Mouse (Mus musculus) T-helper 1 cell (primary cell): ENCODE results near the gene Uba3.

Experiments
- in situ Hi-C: fragments of 300-600 bp; cut with MboI, MseI; formaldehyde crosslinking; loops from one replicate; pipeline ENCODE4 v1.15.1; 2025; ENCODE audit warnings: high pct_unique_total_duplicates

Uba3 gene

GRCm38 (mm10) chr6:97205439-97205885 is at the start of gene Uba3:
Gene Uba3 (minus strand): TSS chr6:97205647.
- in situ Hi-C loops = no loop called here

GRCm38 (mm10) chr6:97252711-97253221 is 47.3 kb upstream of the Uba3 start, which contains the start of gene Lmod3:
Gene Lmod3 (minus strand): TSS chr6:97252759.
- in situ Hi-C loops = loop anchor here (10.0 to 25.0 kb wide), 2 partner anchors 272 to 485 kb away; no protein-coding TSS in a partner anchor

DNA sequence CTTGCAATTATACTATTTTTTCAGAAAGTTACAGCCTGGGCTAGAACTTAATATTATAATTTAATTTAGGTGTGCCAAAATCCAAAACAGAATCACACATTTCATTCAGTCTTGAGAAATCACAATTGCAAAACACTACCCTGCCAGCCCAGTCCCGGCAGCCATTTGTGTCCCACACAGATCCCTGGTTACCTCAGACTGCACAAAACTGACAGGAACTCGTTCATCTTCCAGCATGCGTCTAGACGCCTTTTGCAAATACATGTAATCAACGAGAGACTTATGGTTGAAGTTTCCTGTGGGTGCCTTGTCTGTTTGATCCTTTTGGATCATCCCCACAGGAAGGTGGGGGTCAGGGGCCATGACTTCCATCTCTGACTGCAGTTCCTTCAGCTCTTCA is 46.6 kb upstream of the Uba3 start:
- in situ Hi-C loops = loop anchor here (10.0 to 25.0 kb wide), 2 partner anchors 273 to 485 kb away; no protein-coding TSS in a partner anchor

DNA sequence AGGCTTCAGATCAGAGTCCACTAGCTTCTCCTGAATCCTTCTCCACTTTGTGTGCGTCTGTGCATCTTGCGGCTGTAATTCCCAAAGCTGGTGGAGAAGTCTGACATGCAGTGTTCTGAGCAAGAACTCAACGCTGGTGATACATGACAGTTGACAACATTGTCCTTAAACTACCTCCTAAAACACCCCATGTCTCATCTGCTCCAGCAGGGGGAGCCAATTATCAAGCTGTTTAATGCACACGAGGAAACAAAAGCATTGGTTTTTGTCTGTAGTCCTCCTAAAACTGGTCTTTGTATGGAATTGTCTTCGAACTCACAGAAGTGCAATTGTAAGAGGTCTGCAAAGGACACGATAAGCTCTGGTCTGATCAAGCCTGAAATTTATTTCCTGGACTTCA is 45.5 kb upstream of the Uba3 start:
- in situ Hi-C loops = loop anchor here (10.0 to 25.0 kb wide), 2 partner anchors 274 to 486 kb away; no protein-coding TSS in a partner anchor

- in situ Hi-C loops = no loop called here
Observed at GRCm38 (mm10) chr6:97245200-97245599, 39.8 kb upstream of the Uba3 start.

- in situ Hi-C loops = no loop called here
Observed at GRCm38 (mm10) chr6:97242522-97242921, 37.1 kb upstream of the Uba3 start.

DNA sequence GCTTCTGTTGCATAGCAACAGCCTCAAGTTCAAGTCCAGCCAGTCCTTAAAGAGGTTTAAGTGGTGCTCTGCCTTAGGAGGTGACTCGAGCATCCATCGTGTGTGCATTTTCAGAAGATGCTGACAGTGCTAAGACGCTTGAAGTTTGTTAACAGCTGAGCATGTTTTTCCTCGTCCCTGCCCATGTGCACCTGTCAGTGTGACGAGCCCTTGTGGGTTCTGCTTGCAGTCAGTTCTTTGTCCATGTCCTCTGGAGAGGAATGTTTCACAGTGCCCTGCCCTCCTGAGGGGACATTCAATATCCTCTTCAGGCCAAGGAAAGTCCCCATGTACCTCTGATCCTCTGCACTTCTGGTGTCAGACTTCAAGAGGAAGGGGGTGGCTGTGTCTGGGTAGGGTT is 34.6 kb upstream of the Uba3 start:
- in situ Hi-C loops = no loop called here

DNA sequence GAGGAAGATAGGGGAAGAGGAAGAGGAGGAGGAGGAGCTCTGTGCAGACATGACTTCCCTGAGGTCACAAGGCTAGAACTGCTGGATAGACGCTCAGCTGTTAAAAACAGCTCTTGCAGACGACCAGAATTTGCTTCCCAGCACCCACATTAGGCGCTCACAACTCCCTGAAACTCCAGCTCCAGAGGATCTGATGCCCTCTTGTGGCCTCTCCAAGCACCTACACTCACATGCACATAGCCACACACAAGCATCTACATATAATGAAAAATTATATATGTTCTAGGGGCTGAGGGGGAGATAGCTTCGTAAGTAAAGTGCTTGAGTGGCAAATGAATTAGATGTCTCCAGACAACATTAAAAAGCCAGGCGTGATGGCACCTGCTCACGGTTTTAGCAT is 33.9 kb upstream of the Uba3 start:
- in situ Hi-C loops = no loop called here

- in situ Hi-C loops = no loop called here
Observed at GRCm38 (mm10) chr6:97236088-97236487, 30.6 kb upstream of the Uba3 start.

GRCm38 (mm10) chr6:97234911-97235668 is 29.6 kb upstream of the Uba3 start:
- in situ Hi-C loops = no loop called here

DNA sequence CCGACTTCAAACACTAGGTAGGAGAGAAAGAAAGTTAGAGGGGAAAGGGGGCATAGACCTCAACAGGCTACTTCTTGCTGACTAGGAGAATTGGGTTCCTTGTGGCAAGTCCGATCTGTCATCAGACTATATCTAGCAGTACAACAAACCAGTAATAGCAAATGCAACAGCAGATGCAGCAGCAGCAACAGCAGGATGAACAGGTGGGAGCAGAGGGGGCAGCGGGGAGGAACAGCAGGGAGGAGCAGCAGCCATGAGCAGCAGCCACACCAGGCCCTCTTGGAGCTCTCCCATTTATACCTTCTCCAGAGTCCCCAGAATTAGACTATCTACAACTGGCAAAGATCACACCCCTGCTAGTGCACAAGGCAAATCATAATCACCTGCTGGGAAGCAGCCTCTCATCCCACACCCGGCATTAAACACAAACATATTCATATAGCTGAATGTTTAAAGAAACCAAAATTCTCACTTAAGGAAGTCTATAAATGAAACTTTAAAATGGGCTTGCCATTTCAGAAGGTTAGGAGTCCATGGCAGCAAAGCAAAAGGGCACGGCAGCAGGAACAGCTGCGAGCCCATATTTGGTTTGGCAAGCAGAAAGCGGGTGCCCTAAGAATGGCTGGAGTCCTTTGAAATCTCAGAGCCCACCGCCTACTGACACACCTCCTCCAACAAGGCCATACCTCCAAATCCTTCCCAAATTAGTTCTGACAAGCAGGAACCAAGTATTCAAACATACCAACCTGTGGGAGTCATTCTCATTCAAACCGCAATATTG is 21.8 kb upstream of the Uba3 start:
- in situ Hi-C loops = no loop called here

- in situ Hi-C loops = no loop called here
Observed at GRCm38 (mm10) chr6:97226083-97226491, 20.6 kb upstream of the Uba3 start.

GRCm38 (mm10) chr6:97224505-97224904 is 19.1 kb upstream of the Uba3 start:
- in situ Hi-C loops = no loop called here

GRCm38 (mm10) chr6:97223566-97223965 is 18.1 kb upstream of the Uba3 start:
- in situ Hi-C loops = no loop called here

DNA sequence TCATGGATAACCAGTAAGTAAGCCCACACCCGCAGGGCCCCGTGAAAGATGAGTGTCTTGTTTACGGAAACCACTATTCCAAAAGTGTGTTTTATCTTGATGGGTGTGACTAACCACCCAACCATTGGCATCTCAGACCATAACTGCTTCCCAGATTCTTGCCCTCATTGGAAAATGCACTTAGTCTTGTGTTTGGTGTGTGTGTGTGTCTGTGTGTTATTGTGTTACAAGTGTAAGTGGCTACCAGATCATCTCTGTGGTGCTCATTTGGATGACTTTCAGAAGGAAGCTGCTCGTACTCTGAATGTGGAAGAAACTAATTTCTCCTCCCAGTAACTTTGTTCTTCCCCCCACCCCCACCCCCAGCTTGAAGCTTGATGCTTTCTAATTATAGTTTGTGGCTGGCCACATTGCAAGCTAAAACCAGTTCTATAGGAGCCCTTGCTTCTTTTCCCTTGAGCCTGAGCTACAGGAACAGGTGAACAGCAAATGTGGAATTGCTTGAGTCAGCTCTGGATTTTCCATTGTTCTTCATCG is 17.6 kb upstream of the Uba3 start:
- in situ Hi-C loops = no loop called here

DNA sequence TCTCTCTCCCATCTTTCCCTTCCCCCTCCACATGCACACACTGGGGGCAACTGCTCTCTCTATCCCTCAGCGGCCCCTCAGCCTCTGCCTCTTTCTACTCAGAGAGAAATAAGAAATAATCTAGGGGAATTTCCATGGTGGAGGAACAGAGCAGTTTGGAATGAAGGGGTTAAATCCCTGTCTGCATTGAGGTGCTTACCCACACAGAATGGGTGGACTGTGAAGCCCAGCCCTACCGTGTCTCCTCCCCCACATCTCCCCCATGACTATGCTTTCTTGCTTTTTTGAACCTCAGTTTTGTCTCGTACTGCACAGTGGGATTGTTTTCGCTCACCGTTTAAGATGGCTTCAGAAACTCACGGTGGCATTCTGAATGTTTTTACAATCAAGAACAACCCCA is 16.9 kb upstream of the Uba3 start:
- in situ Hi-C loops = no loop called here

DNA sequence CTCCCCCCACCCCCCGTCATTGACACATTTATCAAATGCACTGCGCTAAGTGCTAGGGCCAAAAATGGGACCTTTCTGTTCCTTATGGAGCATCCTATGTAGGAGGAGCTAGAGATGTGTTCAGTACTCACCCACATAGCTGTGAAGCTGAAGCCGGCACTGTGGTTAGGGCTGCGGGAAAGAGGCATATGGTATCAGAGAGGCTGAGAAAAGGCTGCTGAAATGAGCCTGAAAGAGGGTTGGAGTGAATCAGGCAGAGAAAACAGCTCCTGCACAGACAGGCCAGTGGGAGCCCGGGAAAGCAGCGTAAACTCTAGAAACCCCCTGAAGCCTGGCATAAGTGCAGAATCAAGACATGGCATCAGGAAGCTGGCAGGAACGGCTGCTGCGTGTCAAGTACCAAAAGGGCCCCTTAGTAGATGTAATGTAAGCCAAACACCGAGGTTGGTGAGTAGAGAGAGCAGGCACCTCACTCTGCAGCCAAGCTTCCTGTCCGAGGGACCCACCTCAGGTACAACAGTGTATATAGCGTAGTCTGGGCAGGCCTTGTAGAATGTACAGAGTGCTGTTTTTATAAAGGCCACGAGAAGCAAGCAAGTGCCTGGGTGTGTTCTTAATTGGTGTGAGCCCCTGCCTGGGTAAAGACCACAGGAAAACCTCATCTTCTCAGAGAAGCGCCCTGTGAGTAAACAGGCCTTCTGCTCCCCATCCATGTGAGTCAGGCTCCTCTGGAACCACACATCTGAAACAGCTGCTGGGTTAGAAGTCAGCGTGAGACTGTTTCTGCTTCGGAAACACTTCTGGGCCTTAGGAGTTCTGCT is 16.0 kb upstream of the Uba3 start:
- in situ Hi-C loops = no loop called here

DNA sequence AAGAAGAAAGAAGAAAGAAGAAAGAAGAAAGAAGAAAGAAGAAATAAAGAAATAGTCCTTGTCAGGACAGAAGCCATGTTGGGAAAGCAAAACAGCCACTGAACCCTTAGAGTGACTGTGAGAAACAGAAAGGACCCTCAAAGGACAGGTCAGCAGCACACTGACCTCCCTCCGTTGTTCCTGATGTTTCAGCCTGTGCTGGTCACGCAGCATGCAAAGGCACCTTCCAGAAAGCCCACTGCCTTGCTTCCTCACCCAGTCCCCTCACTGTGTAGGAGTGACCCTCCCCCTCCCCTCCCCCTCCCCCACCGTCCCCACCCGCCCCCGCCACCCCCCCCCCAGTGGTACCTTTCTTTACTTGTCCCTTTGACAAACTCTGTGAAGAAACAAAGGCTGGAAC is 15.2 kb upstream of the Uba3 start:
- in situ Hi-C loops = no loop called here

- in situ Hi-C loops = loop anchor here (5.0 kb wide), 1 partner anchor 96 kb away; no protein-coding TSS in a partner anchor
Observed at GRCm38 (mm10) chr6:97216154-97216821, 10.8 kb upstream of the Uba3 start.

GRCm38 (mm10) chr6:97211981-97212380 is 6.5 kb upstream of the Uba3 start:
- in situ Hi-C loops = no loop called here
